Mouse (Mus musculus) lung, postnatal 36 days (tissue): ENCODE data around the gene S1pr1.

Experiments used
- DNase-seq: peaks from one replicate; pipeline ENCODE4 v3.0.0; 2022; ENCODE audit warnings: mixed read lengths

The S1pr1 gene

GRCm38 (mm10) chr3:115714671-115715651 is at the start of gene S1pr1:
Gene S1pr1 (minus strand): TSS chr3:115715072.
- DNase-seq, result peak; percentile 89

- DNase-seq, result peak; percentile 50
These were observed 48.4 kb upstream of the S1pr1 start for GRCm38 (mm10) chr3:115763292-115763691.

GRCm38 (mm10) chr3:115762841-115763240 is 48.0 kb upstream of the S1pr1 start:
- DNase-seq, result peak; percentile 16

- no peak for DNase-seq
These were observed 44.8 kb upstream of the S1pr1 start for GRCm38 (mm10) chr3:115759659-115760058.

- DNase-seq, result peak; percentile 42
These were observed 43.6 kb upstream of the S1pr1 start for GRCm38 (mm10) chr3:115758455-115758912.

- DNase-seq, result peak; percentile 37
These were observed 39.6 kb upstream of the S1pr1 start for GRCm38 (mm10) chr3:115754466-115754865.

DNA sequence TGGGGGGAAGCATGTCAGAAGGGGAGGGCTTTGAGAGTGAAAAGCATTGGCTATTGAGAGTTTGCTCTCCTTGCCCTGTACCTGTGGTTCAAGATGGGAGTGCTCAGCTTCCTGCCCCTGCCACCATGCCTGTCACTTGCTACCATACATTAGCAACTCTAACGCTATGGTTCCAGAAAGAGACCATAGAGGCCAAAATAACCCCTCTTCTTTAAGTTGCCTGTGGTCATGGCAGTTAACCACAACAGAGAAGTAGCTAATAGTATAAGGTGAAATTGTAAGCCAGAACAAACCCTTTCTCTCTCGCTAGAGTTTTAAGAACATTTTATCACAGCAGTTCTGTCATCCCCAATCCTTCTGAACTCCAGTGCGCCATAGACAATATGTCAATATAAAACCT is 35.5 kb upstream of the S1pr1 start:
- DNase-seq, result no peak

GRCm38 (mm10) chr3:115748289-115748989 is 33.6 kb upstream of the S1pr1 start:
- no peak for DNase-seq

GRCm38 (mm10) chr3:115746511-115746910 is 31.6 kb upstream of the S1pr1 start:
- no peak for DNase-seq

DNA sequence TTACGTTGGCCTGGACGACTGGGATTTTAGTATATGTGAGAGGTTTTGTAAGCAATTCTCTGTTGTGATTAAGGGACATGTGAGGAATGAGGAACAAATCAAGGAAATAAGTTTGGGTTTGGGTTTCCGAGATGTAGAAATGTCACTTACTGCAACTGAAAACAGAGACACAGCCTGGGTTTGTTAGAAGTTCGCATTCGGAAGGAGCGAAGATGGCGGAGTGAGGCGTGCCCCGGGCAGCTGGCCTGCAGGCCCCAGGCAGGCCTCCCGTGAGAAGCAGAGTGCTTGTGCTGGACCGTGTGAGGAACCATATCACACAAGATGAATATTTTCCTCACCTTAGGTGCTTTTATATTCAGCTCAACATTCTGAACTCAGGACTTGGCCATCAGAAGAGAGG is 30.2 kb upstream of the S1pr1 start:
- DNase-seq, result no peak

- DNase-seq, result no peak
These were observed 23.7 kb upstream of the S1pr1 start for GRCm38 (mm10) chr3:115738524-115738923.

DNA sequence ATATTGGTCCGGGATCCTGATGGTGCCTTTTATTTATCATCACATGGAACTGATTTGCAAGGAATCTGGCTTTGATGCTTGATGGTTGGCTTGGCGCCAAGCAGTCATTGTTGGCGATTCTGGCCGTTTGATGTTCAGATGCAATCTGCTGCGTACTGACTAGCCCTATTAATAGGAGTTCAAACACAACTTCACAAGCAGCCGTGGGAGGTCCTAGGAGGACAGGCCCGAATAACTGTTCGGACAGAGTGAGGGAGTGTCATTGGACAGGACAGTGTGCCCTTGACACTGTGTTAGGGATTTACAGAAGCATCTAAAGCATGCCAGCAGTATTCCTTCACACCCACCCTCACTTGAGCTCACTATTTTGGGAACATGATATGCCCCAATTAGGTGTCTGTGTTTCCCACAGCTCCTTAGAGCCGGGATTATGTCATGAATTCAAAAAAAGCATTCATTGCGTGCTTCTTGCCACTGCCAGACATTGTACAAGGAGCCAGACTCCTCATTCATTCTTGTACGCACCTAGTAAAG is 23.0 kb upstream of the S1pr1 start:
- DNase-seq, result peak; percentile 35

GRCm38 (mm10) chr3:115735540-115735939 is 20.7 kb upstream of the S1pr1 start:
- no peak for DNase-seq

GRCm38 (mm10) chr3:115734841-115735240 is 20.0 kb upstream of the S1pr1 start:
- no peak for DNase-seq

DNA sequence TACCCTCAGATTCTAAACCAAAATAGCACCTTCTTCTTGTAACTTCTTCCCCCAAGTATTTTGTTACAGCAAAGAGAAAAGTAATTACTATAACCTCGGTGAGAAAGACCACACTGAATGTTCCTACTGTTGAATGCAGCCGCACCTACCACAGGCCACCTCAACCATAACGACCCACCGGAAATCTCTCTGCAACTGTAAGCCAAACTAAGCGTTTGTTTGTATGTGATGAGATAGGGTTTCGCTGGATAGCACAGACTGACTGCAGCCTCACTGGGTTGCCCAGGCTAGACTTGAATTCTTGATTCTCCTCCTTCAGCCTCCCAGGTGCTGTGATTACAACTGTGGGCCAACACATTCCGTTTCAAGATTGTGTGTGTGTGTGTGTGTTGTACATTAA is 15.5 kb upstream of the S1pr1 start:
- no peak for DNase-seq

DNA sequence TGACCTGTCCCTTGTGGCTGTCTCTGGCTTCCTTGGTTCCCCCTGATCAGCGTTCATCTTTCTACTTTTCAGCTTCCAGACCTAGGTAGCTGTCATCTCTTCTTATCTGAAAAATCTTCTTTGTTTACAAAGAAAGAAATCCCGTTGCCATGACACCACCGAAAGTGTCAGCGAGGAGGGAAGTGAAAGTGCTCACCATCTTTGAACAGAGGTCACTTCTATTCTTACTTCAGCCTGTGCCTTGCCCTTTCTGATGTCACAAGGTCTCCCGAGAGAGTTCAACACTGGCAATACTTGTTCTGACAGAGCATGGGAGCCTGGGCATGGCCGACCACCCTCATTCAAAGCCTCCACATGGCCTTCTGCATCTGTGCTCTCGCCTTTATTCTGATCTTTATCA is 14.3 kb upstream of the S1pr1 start:
- DNase-seq, result peak; percentile 68

DNA sequence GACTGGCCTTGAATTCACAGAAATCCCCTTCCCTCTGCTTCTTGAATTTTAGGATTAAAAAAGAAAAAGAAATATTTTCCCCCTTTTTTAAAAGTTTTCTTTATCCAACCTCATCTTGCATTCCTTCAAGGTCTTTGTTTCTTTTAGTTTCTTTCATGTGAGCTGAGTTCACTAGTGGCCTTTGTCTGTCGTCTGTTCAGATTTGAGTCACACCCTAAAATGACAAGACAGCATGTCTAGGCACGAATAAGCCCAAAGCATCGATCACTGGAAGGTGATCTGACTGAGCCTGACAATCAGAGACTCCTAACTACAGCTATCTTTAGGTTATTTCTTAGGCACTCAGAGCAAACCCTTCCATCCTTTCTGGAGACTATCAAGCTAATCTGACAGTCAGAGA is 13.3 kb upstream of the S1pr1 start:
- DNase-seq, result no peak

GRCm38 (mm10) chr3:115718886-115719285 is 4.0 kb upstream of the S1pr1 start:
- no peak for DNase-seq

GRCm38 (mm10) chr3:115715900-115716515 is 1.1 kb upstream of the S1pr1 start:
- DNase-seq, result no peak

GRCm38 (mm10) chr3:115714049-115714435 is 830 bp downstream of the S1pr1 start:
- DNase-seq, result peak; percentile 43

DNA sequence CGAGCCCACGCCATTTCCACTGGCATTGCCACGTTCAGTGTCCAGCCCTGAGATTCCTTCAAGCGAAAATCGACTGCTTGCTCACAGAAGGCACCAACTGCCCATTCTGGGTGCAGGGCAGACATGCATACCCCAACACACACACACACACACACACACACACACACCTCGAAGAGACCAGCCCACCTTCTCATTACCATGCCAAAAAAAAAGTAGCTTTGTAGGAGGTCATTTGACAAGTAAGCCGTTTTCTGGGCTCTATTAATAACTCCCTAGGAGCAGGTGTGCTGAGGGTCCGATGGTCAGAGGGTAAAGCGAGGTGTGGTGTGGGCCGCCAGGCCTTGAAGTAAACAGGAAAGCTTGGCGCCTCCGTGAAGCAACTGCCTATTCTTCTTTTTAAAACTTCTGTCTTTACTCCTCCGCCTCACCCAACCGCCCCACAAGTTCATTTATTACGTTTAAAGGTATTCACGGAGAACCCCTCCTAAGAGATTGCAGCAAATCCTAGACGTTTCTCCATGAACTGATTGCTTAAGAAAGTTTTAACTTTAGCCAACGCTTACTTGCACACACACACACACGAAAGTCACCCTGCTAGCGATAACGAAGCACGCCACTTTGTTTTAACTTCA is 1.3 kb downstream of the S1pr1 start:
- peak; percentile 52 for DNase-seq

DNA sequence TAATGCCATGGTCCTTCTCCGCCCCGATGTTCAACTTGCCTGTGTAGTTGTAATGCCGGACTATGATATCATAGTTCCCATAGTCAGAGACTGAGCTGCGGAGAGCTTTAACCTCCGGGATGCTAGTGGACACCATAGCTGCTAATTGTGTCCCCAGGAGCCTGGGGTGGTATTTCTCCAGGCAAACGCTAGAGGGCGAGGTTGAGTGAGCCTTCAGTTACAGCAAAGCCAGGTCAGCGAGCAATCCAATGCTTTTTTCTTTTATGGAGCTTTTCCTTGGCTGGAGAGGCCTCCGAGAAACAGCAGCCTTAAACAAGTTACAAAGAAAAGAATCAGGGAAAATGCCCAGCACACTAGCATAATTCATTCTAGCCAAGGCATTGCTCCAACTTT is 2.1 kb downstream of the S1pr1 start:
- peak; percentile 88 for DNase-seq
